Mouse (Mus musculus): ENCODE results near the gene Cd300a.

DNA sequence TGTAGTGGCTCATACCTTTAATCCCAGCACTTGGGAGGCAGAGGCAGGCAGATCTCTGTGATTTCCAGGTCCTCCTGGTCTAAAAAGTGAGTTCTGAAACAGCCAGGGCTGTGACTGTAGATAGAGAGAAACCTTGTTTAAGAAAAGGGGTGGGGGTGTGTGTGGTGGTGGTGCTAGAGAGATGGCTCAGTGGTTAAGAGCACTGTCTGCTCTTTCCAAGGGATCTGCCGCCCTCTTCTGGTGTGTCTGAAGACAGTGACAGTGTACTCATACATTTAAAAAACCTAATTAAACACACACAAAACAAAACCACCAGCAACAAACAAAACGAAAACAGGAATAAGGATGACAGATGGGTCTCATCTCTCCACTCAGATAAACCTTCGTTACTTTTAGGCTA, 27.2 kb upstream of the Cd300a start:
- TF ChIP-seq CTCF (IDR thresholded peaks at IDR 0.05; ENCODE audit: control insufficient read depth, insufficient read depth, low read length) (no peak), POLR2A (IDR thresholded peaks at IDR 0.05; ENCODE audit: borderline replicate concordance, control insufficient read depth, low read depth, low read length) (no peak)

Data from bone marrow, adult 2 months (tissue).